Mouse (Mus musculus) hindbrain, postnatal 0 days (tissue): ENCODE results near the gene Emb. TPM values are rescaled to one million over a fixed set of nuclear protein-coding genes. Genes with fewer than 3 reads are reported as not detected.

ENCODE experiments used
- ATAC-seq: fragments of 200-750 bp; cut with Nextera tagmentation; 2 replicates; pipeline ENCODE4 v1.8.0; 2017; ENCODE audit warnings: mild to moderate bottlenecking, moderate TSS enrichment, moderate library complexity
- DNase-seq: peaks from one replicate; pipeline ENCODE4 v3.0.0-alpha.2; 2015; ENCODE audit warnings: low spot score
- H3K27ac ChIP-seq: fragments of 300-500 bp; sonication (generic); 2 replicates; pipeline ENCODE4 v1.5.1; 2014; ENCODE audit warnings: mild to moderate bottlenecking
- H3K27me3 ChIP-seq: fragments of 300-500 bp; sonication (generic); 2 replicates; pipeline ENCODE4 v1.6.1; 2014; ENCODE audit warnings: low read length, mixed read lengths; ENCODE audit not compliant: insufficient read depth
- H3K36me3 ChIP-seq: fragments of 300-500 bp; sonication (generic); 2 replicates; pipeline ENCODE4 v1.6.1; 2014; ENCODE audit warnings: low read length, mixed read lengths; ENCODE audit not compliant: insufficient read depth
- H3K4me1 ChIP-seq: fragments of 300-500 bp; sonication (generic); 2 replicates; pipeline ENCODE4 v1.6.1; 2014; ENCODE audit warnings: antibody characterized with exemption, low read length, mixed read lengths; ENCODE audit not compliant: insufficient read depth
- H3K4me2 ChIP-seq: fragments of 300-500 bp; sonication (generic); 2 replicates; pipeline ENCODE4 v1.6.1; 2014; ENCODE audit warnings: low read depth, mild to moderate bottlenecking, low read length, moderate library complexity, mixed read lengths
- H3K4me3 ChIP-seq: fragments of 300-500 bp; sonication (generic); 2 replicates; pipeline ENCODE4 v1.5.1; 2014; ENCODE audit warnings: low read length
- H3K9ac ChIP-seq: fragments of 300-500 bp; sonication (generic); replicated peaks from 2 replicates; pipeline ENCODE4 v1.6.1; 2014; ENCODE audit warnings: mild to moderate bottlenecking, low read length, moderate library complexity, mixed read lengths
- H3K9me3 ChIP-seq: fragments of 300-500 bp; sonication (generic); 2 replicates; pipeline ENCODE4 v1.6.1; 2016; ENCODE audit warnings: low read length, mixed read lengths
- CTCF ChIP-seq: IDR thresholded peaks from 2 replicates; pipeline ENCODE4 v1.5.1; 2016; ENCODE audit warnings: antibody characterized with exemption, control low read depth, low read depth
- WGBS: fragments of 180-500 bp; shearing (Covaris S2); extraction: QIAGEN DNeasy Blood & Tissue Kit; methylation state at CpG from one replicate; pipeline ENCODE4 v1.1.7; 2014; 5-methylcytosine and 5-hydroxymethylcytosine counted together
- polyA plus RNA-seq: library from polyadenylated mRNA; unstranded; fragments of >200 nt; fragmentation: Nextera tagmentation; extraction: Ambion mirVana; gene quantifications from 2 replicates; pipeline ENCODE4 v1.2.1, GENCODE M21; 2015
- total RNA-seq: library from RNA; depleted of rRNA; stranded (reverse); fragments of >200 nt; gene quantifications from 2 replicates; pipeline ENCODE4 v1.2.3, GENCODE M21; 2014

Gene Emb
- total and polyA plus RNA-seq, 2 experiments from 2014 or later: 10.8 to 18.1 TPM

DNA sequence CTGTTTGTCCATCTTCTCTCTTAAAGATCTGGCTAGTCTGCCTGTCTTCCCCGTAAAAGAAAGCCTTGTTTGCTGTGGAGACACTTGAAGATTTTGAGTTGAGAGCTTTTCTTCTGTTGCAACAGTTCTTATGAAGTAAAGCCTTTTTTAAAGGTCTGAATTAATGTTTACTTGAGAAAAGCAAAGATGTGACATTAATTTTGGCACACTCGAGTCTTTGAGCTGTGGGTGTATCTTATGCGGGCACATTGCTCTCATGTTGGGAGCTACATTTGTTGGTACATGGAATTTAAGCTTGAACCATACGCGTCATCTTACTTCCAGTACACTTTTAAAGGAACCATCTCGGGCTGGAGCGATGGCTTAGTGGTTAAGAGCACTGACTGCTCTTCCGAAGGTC is 25.5 kb downstream of the Emb start:
- H3K9ac ChIP-seq: no peak overlapping the region
- H3K27ac ChIP-seq: no peak overlapping the region
- H3K27me3 ChIP-seq: no peaks in the 10 kb centered on the region
- no peak for ATAC-seq
- H3K4me2 ChIP-seq: no peak overlapping the region
- no peak for TF ChIP-seq CTCF
- no peak overlapping the region for H3K4me3 ChIP-seq
- H3K4me1 ChIP-seq: 0 out of 2 replicates have a peak, but pooled peaks cover 4% of the 10 kb centered on the region
- WGBS: 95% methylated on average over 8 of the region's 8 CpGs
- no peaks in the 10 kb centered on the region for H3K9me3 ChIP-seq
- DNase-seq: no peak
- no peaks in the 10 kb centered on the region for H3K36me3 ChIP-seq

DNA sequence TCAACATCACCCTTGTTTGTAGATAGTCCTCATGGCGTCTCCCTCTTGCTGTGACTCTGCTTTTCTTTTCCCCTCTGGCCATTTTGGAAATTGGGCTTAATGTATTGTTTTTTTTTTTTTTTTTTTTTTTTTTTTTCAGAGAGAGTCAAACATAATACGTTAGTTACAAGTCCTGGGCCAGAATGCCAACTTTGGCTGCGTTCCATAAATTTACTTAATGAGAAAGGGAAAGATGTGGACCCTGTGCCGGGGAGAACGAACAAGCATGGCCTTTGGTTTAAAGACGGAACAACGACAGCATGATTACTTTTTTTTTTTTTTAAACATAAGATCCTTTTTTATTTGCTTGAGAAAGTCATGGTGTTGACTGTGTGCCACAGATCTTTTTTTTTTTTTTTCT is 26.1 kb downstream of the Emb start:
- ATAC-seq (no peak), DNase-seq (peak; percentile 9)
- Histone ChIP-seq H3K36me3 (no peaks in the 10 kb centered on the region), H3K9me3 (no peaks in the 10 kb centered on the region), H3K9ac (no peak overlapping the region), H3K27ac (no peak overlapping the region), H3K4me1 (0 out of 2 replicates have a peak, but pooled peaks cover 4% of the 10 kb centered on the region), H3K4me2 (no peak overlapping the region), H3K27me3 (no peaks in the 10 kb centered on the region), H3K4me3 (no peak overlapping the region)
- WGBS: 47% methylated on average over 7 of the region's 7 CpGs
- TF ChIP-seq CTCF: no peak

GRCm38 (mm10) chr13:117235530-117236212 is 27.3 kb downstream of the Emb start:
- no peak overlapping the region for H3K4me3 ChIP-seq
- H3K9me3 ChIP-seq: no peaks in the 10 kb centered on the region
- H3K9ac ChIP-seq: no peak overlapping the region
- H3K4me2 ChIP-seq: no peak overlapping the region
- H3K4me1 ChIP-seq: 0 out of 2 replicates have a peak, but pooled peaks cover 4% of the 10 kb centered on the region
- H3K27ac ChIP-seq: peak overlapping the region; percentile 26; the same call in 1 of the 2 replicates
- DNase-seq (peak; percentile 42), ATAC-seq (peak; percentile 86)
- H3K27me3 ChIP-seq: no peaks in the 10 kb centered on the region
- H3K36me3 ChIP-seq: no peaks in the 10 kb centered on the region
- no peak for TF ChIP-seq CTCF
- WGBS: 35% methylated on average over 11 of the region's 11 CpGs

- no peak for TF ChIP-seq CTCF
- Histone ChIP-seq H3K4me1 (0 out of 2 replicates have a peak, but pooled peaks cover 4% of the 10 kb centered on the region), H3K4me3 (no peak overlapping the region), H3K4me2 (no peak overlapping the region), H3K9me3 (no peaks in the 10 kb centered on the region), H3K36me3 (no peaks in the 10 kb centered on the region), H3K9ac (no peak overlapping the region), H3K27ac (no peak overlapping the region), H3K27me3 (no peaks in the 10 kb centered on the region)
- no peak for ATAC-seq
- 72% methylated on average over 4 of the region's 4 CpGs for WGBS
- no peak for DNase-seq
These were observed 28.8 kb downstream of the Emb start for GRCm38 (mm10) chr13:117237111-117237510.

- TF ChIP-seq CTCF: no peak
- ATAC-seq: no peak
- Histone ChIP-seq H3K27ac (no peak overlapping the region), H3K4me2 (no peak overlapping the region), H3K9ac (no peak overlapping the region), H3K9me3 (no peaks in the 10 kb centered on the region), H3K36me3 (no peaks in the 10 kb centered on the region), H3K4me1 (no peaks in the 10 kb centered on the region), H3K4me3 (no peak overlapping the region), H3K27me3 (no peaks in the 10 kb centered on the region)
- WGBS: 91% methylated on average over 3 of the region's 3 CpGs
- DNase-seq: no peak
These were observed 33.7 kb downstream of the Emb start for GRCm38 (mm10) chr13:117242063-117242462.

- DNase-seq (no peak), ATAC-seq (no peak)
- no peaks in the 10 kb centered on the region for H3K9me3 ChIP-seq
- no peaks in the 10 kb centered on the region for H3K27me3 ChIP-seq
- H3K9ac ChIP-seq: no peak overlapping the region
- WGBS: 92% methylated on average over 5 of the region's 5 CpGs
- H3K36me3 ChIP-seq: no peaks in the 10 kb centered on the region
- no peaks in the 10 kb centered on the region for H3K4me1 ChIP-seq
- no peak overlapping the region for H3K27ac ChIP-seq
- H3K4me2 ChIP-seq: no peak overlapping the region
- no peak for TF ChIP-seq CTCF
- H3K4me3 ChIP-seq: no peak overlapping the region
These were observed 34.3 kb downstream of the Emb start for GRCm38 (mm10) chr13:117242621-117243020.

- H3K4me2 ChIP-seq: no peak overlapping the region
- H3K9me3 ChIP-seq: no peaks in the 10 kb centered on the region
- no peaks in the 10 kb centered on the region for H3K36me3 ChIP-seq
- H3K4me1 ChIP-seq: no peaks in the 10 kb centered on the region
- no peak for TF ChIP-seq CTCF
- ATAC-seq (no peak), DNase-seq (no peak)
- H3K27me3 ChIP-seq: no peaks in the 10 kb centered on the region
- no peak overlapping the region for H3K27ac ChIP-seq
- H3K9ac ChIP-seq: no peak overlapping the region
- WGBS: 93% methylated on average over 4 of the region's 4 CpGs
- no peak overlapping the region for H3K4me3 ChIP-seq
These were observed 52.4 kb downstream of the Emb start for GRCm38 (mm10) chr13:117260704-117261103.
